Mouse (Mus musculus) midbrain, embryonic 16.5 days (tissue): Measurements from ENCODE around the gene Sppl3. TPM values are rescaled to one million over a fixed set of nuclear protein-coding genes. Genes with fewer than 3 reads are reported as not detected.
"Not testable (repeated sequence)": the region's sequence is repeated elsewhere in the genome, so short reads cannot be mapped to it uniquely, and the experiment has no call there.

Experiments
- ATAC-seq: fragments of 200-750 bp; cut with Nextera tagmentation; 2 replicates; pipeline ENCODE4 v1.8.0; 2017; ENCODE audit warnings: moderate TSS enrichment
- H3K27ac ChIP-seq: fragments of 300-500 bp; sonication (generic); 2 replicates; pipeline ENCODE4 v1.5.1; 2014; ENCODE audit warnings: mild to moderate bottlenecking, low read length, mixed read lengths
- H3K27me3 ChIP-seq: fragments of 300-500 bp; sonication (generic); 2 replicates; pipeline ENCODE4 v1.6.1; 2014; ENCODE audit warnings: low read depth, low read length, mixed read lengths; ENCODE audit not compliant: control insufficient read depth, insufficient read depth
- H3K36me3 ChIP-seq: fragments of 300-500 bp; sonication (generic); 2 replicates; pipeline ENCODE4 v1.6.1; 2014; ENCODE audit warnings: mild to moderate bottlenecking, low read length, moderate library complexity, mixed read lengths; ENCODE audit not compliant: control insufficient read depth, insufficient read depth
- H3K4me1 ChIP-seq: fragments of 300-500 bp; sonication (generic); 2 replicates; pipeline ENCODE4 v1.6.1; 2014; ENCODE audit warnings: mild to moderate bottlenecking, low read length, mixed read lengths; ENCODE audit not compliant: control insufficient read depth, insufficient read depth
- H3K4me2 ChIP-seq: fragments of 300-500 bp; sonication (generic); 2 replicates; pipeline ENCODE4 v1.6.1; 2014; ENCODE audit warnings: mild to moderate bottlenecking, low read length, mixed read lengths
- H3K4me3 ChIP-seq: fragments of 300-500 bp; sonication (generic); 2 replicates; pipeline ENCODE4 v1.5.1; 2014; ENCODE audit warnings: low read depth, mild to moderate bottlenecking, low read length, moderate library complexity, mixed read lengths
- H3K9ac ChIP-seq: fragments of 300-500 bp; sonication (generic); 2 replicates; pipeline ENCODE4 v1.6.1; 2014; ENCODE audit warnings: low read depth, low read length, mixed read lengths
- H3K9me3 ChIP-seq: fragments of 300-500 bp; sonication (generic); replicated peaks from 2 replicates; pipeline ENCODE4 v1.6.1; 2014; ENCODE audit warnings: mild to moderate bottlenecking, low read length, mixed read lengths; ENCODE audit not compliant: control insufficient read depth, poor library complexity, severe bottlenecking
- WGBS: fragments of 180-500 bp; shearing (Covaris S2); extraction: QIAGEN DNeasy Blood & Tissue Kit; methylation state at CpG from one replicate; pipeline ENCODE4 v1.1.7; 2014; 5-methylcytosine and 5-hydroxymethylcytosine counted together
- polyA plus RNA-seq: library from polyadenylated mRNA; unstranded; fragments of >200 nt; fragmentation: Nextera tagmentation; extraction: Ambion mirVana; gene quantifications from 2 replicates; pipeline ENCODE4 v1.2.1, GENCODE M21; 2015

Sppl3 gene
- polyA plus RNA-seq, 1 experiment from 2014 or later: 18.2 TPM

DNA sequence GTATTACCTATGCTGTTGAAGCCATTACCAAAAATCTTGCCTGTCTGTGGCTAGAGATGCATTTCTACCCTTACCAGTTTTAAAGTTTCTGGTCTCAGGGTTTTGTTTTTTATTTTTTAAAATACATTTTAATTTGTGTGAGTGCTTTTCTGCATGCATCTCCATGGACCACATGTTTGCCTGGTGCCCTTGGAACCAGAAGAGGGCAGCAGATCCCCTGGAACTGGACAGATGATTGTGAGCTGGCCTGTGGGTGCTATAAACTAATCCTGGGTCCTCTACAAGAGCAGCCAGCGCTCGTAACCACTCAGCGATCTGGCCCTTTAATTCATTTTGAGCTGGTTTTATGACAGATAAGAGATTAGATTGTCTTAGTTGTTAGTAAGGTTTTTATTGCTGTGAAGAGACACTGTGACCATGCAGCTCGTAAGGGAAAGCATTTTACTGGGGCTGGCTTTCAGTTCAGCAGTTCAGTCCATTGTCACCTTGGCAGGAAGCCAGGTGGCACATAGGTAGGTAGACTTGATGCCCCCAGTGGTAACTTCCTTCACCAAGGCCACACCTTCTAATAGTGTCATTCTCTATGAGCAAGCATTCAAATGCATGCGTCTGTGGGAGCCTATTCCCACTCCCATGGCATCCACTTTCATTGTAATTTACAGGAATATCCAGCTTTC is 78.8 kb downstream of the Sppl3 start:
- H3K4me1 ChIP-seq: no peaks in the 10 kb centered on the region
- ATAC-seq: no peak
- H3K9ac ChIP-seq: no peak overlapping the region
- H3K27ac ChIP-seq: no peak overlapping the region
- H3K36me3 ChIP-seq: peaks cover 28% of the 10 kb centered on the region
- WGBS: 94% methylated on average over 5 of the region's 5 CpGs
- no peaks in the 10 kb centered on the region for H3K27me3 ChIP-seq
- H3K4me2 ChIP-seq: no peak overlapping the region
- no peaks in the 10 kb centered on the region; the same call in 1 of the 2 replicates for H3K9me3 ChIP-seq
- no peak overlapping the region for H3K4me3 ChIP-seq

GRCm38 (mm10) chr5:115091015-115091414 is 80.1 kb downstream of the Sppl3 start:
- Histone ChIP-seq H3K9ac (no peak overlapping the region), H3K4me3 (no peak overlapping the region), H3K36me3 (peaks cover 32% of the 10 kb centered on the region), H3K9me3 (no peaks in the 10 kb centered on the region; the same call in 1 of the 2 replicates), H3K4me1 (no peaks in the 10 kb centered on the region), H3K27me3 (no peaks in the 10 kb centered on the region), H3K27ac (no peak overlapping the region), H3K4me2 (no peak overlapping the region)
- WGBS: 89% methylated on average over 3 of the region's 3 CpGs
- ATAC-seq: no peak

DNA sequence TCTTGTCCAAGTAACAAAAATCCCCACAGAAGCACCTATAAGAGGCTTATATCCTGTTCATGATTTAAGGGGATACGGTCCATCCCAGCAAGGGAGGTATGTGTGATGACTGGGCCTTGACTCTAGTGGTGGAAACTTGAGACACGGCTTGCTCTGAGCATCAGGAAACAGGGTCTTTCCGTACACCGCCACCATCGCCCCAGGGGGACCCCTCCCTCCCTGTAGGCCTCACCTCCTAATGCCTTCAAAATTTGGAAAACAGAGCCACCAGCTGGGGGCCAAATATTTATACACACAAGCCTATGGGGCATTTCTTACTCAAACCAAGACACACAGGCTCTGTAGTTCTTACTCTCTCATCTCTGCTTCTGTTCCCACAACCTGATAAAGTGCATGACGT is 80.8 kb downstream of the Sppl3 start:
- Histone ChIP-seq H3K27me3 (no peaks in the 10 kb centered on the region), H3K9ac (no peak overlapping the region), H3K4me2 (no peak overlapping the region), H3K9me3 (no peaks in the 10 kb centered on the region; the same call in 1 of the 2 replicates), H3K4me3 (no peak overlapping the region), H3K36me3 (peaks cover 32% of the 10 kb centered on the region), H3K27ac (no peak overlapping the region), H3K4me1 (no peaks in the 10 kb centered on the region)
- no peak for ATAC-seq
- 90% methylated on average over 6 of the region's 6 CpGs for WGBS

DNA sequence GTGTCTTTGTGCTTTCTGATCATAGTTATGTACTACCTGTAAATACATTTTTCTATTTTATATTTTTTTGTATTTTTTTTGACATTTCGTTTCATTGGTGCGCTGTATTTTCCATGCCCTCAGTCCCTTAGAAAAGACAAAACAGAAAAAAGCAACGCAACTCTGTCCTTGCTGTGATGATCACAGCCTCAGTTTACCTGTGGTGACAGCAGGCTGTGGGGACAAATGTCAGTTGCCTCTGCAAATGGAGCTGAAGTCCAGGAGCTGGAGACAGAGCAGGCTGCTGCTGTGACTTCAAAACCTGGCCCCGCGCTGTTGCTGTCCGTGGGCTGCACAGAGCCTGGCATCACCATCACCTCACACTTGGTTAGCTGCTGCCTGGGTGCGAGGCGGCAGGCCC is 87.3 kb downstream of the Sppl3 start, which contains the start of gene Gm10401:
Gm10401 (minus strand) TSS at position 101 of the 400 bp plus-strand sequence.
- H3K4me2 ChIP-seq: no peak within 1 kb of the TSS
- no peaks in the 10 kb centered on the region for H3K4me1 ChIP-seq
- no peak within 1 kb of the TSS for H3K4me3 ChIP-seq

DNA sequence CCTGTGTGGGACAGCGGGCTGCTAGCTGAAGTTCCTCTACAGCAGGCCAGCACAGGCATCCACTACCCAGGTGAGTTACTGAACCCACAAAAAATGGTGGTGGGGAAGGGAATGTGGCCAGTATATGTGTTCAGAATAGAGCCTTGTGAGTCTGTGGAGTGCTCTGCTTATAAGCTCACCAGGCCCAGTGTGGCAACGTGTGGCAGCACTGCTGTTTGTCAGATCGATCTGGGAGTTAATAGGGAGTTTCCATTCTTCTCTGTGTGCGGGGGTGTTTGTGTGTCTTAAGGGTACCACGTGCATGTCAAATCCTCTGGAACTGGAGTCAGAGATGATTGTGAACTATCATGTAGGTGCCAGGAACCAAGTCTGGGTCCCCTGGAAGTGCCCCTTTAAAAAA is 88.6 kb downstream of the Sppl3 start:
- ATAC-seq: no peak
- Histone ChIP-seq H3K4me1 (no peaks in the 10 kb centered on the region), H3K27me3 (no peaks in the 10 kb centered on the region), H3K27ac (no peak overlapping the region), H3K9ac (no peak overlapping the region), H3K4me3 (no peak overlapping the region), H3K9me3 (no peaks in the 10 kb centered on the region), H3K36me3 (peaks cover 22% of the 10 kb centered on the region), H3K4me2 (no peak overlapping the region)
- 81% methylated on average over 5 of the region's 5 CpGs for WGBS

More for the DNA sequence above, 87.3 kb downstream of the Sppl3 start, which contains the start of gene Gm10401:
- Histone ChIP-seq H3K9me3 (no peaks in the 10 kb centered on the region), H3K27me3 (no peaks in the 10 kb centered on the region), H3K36me3 (peaks cover 22% of the 10 kb centered on the region), H3K27ac (no peak within 1 kb of the TSS), H3K9ac (no peak within 1 kb of the TSS)
- 97% methylated on average over 8 of the region's 8 CpGs for WGBS
- no peak for ATAC-seq

DNA sequence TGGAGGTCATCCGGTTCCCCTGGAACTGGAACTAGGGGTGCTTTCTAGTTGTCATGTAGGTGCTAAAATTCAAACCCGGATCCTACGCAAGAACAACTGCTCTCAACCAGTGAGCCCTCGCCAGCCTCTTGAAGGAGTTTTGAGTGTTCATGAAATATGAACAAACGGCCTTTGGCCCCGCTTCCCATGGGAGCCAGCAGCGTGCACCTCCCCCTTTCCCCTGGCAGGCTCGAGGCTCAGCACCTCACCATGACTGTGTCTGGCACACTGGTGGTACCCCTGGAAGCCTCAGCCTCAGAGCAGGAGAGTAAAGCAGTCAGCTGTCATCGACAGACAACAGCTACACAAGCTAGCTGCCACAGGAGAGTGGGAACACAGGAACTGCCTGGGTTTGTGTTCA is 89.1 kb downstream of the Sppl3 start:
- peaks cover 21% of the 10 kb centered on the region for H3K36me3 ChIP-seq
- no peaks in the 10 kb centered on the region for H3K9me3 ChIP-seq
- no peak overlapping the region for H3K4me2 ChIP-seq
- no peaks in the 10 kb centered on the region for H3K27me3 ChIP-seq
- no peak overlapping the region for H3K4me3 ChIP-seq
- no peak for ATAC-seq
- no peak overlapping the region for H3K9ac ChIP-seq
- 90% methylated on average over 9 of the region's 9 CpGs for WGBS
- H3K4me1 ChIP-seq: no peaks in the 10 kb centered on the region
- no peak overlapping the region for H3K27ac ChIP-seq

DNA sequence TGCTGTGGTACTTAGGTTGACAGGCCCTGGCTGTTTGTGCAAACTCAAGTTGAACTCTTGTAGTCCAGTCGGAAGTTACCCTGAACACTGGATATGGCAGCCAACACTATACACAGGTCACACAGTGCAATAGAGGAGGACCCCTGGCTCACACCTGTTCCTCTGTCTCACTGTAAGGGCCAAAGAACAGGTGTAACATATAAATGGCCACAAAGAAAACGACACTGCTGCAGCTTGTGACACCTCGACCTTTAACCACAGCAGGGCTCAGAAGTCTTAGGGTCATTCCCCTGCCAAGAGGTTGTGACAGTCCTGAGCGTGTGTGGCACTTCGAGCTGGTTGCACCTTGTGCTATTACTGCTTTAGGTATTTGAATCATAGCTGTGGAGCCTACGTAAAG is 89.5 kb downstream of the Sppl3 start:
- H3K9me3 ChIP-seq: no peaks in the 10 kb centered on the region
- H3K27ac ChIP-seq: no peak overlapping the region
- no peak overlapping the region for H3K4me3 ChIP-seq
- no peak for ATAC-seq
- H3K4me2 ChIP-seq: no peak overlapping the region
- H3K9ac ChIP-seq: no peak overlapping the region
- peaks cover 17% of the 10 kb centered on the region for H3K36me3 ChIP-seq
- 86% methylated on average over 6 of the region's 6 CpGs for WGBS
- no peaks in the 10 kb centered on the region for H3K27me3 ChIP-seq
- no peaks in the 10 kb centered on the region for H3K4me1 ChIP-seq

- no peak overlapping the region for H3K4me3 ChIP-seq
- H3K27ac ChIP-seq: no peak overlapping the region
- no peaks in the 10 kb centered on the region for H3K9me3 ChIP-seq
- no peak for ATAC-seq
- H3K27me3 ChIP-seq: no peaks in the 10 kb centered on the region
- H3K36me3 ChIP-seq: peaks cover 11% of the 10 kb centered on the region
- 80% methylated on average over 2 of the region's 2 CpGs for WGBS
- H3K9ac ChIP-seq: no peak overlapping the region
- H3K4me1 ChIP-seq: no peaks in the 10 kb centered on the region
- H3K4me2 ChIP-seq: no peak overlapping the region
These were observed 91.3 kb downstream of the Sppl3 start for GRCm38 (mm10) chr5:115102231-115102630.

DNA sequence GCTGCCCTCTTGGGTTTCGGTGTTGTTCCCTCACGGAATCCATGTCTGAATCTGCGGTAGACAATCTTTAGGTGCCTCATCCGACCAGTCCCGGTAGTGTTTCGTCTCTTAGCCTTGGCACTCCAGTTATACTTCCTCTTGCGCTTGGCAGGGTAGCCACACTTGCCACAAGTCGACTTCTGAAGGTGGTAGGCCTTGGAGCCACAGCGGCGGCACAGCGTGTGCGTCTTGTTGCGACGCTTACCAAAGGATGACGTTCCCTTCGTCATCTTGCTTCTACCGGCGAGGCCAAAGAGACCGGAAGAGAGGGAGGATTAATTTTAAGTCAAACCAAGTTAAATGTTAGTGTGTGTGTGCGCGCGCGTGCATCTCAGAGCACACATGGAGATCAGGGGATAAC is 92.3 kb downstream of the Sppl3 start:
- not testable (repeated sequence) for H3K4me1 ChIP-seq, ATAC-seq, H3K4me3 ChIP-seq, H3K27ac ChIP-seq, H3K9ac ChIP-seq, H3K9me3 ChIP-seq, H3K27me3 ChIP-seq, H3K4me2 ChIP-seq
- 99% methylated on average over 23 of the region's 23 CpGs for WGBS
- H3K36me3 ChIP-seq: peaks cover 11% of the 10 kb centered on the region
